Mouse (Mus musculus) liver, embryonic 14.5 days (tissue): Measurements from ENCODE around the gene Pdcd1lg2.

ENCODE experiments used
- CTCF ChIP-seq: IDR thresholded peaks from 2 replicates; pipeline ENCODE4 v1.5.1; 2016; ENCODE audit warnings: antibody characterized with exemption, low read depth, control low read depth
- EP300 ChIP-seq: IDR thresholded peaks from 2 replicates; pipeline ENCODE4 v1.6.1; 2016; ENCODE audit warnings: antibody characterized with exemption, low read depth

GRCm38 (mm10) chr19:29372138-29372537 is 38.6 kb upstream of the Pdcd1lg2 start:
- TF ChIP-seq CTCF (no peak), EP300 (no peak)
